Mouse (Mus musculus) spleen, adult 2 months (tissue): Measurements from ENCODE around the gene Stom. TPM values are rescaled to one million over a fixed set of nuclear protein-coding genes. Genes with fewer than 3 reads are reported as not detected.
A peak's percentile ranks its signal among the peaks of the same experiment; 100 is the strongest.

Source experiments
- DNase-seq, 2 experiments: peaks; one replicate each; pipeline versions ENCODE4 v3.0.0 to v3.0.0-alpha.2; 2012 to 2021; ENCODE audit warnings: low spot score in 2 of 2, low read depth in 1 of 2
- H3K27ac ChIP-seq: fragments of 200-500 bp; 2 replicates; pipeline ENCODE4 v1.5.1; 2012; ENCODE audit warnings: low read length, inconsistent platforms; ENCODE audit not compliant: insufficient read depth
- H3K27me3 ChIP-seq: fragments of 200-500 bp; 2 replicates; pipeline ENCODE4 v1.6.1; 2012; ENCODE audit warnings: mild to moderate bottlenecking, moderate library complexity, low read length, inconsistent platforms; ENCODE audit not compliant: control insufficient read depth, insufficient read depth
- H3K36me3 ChIP-seq: fragments of 200-500 bp; 2 replicates; pipeline ENCODE4 v1.6.1; 2012; ENCODE audit warnings: mild to moderate bottlenecking, low read length, inconsistent platforms; ENCODE audit not compliant: control insufficient read depth, insufficient read depth
- H3K4me1 ChIP-seq: fragments of 200-500 bp; 2 replicates; pipeline ENCODE4 v1.6.1; 2011; ENCODE audit warnings: inconsistent platforms; ENCODE audit not compliant: control insufficient read depth, insufficient read depth, insufficient read length
- H3K4me3 ChIP-seq: fragments of 200-500 bp; 2 replicates; pipeline ENCODE4 v1.5.1; 2011; ENCODE audit warnings: mild to moderate bottlenecking, inconsistent platforms; ENCODE audit not compliant: insufficient read depth, insufficient read length; ENCODE audit errors: extremely low read depth
- CTCF ChIP-seq: fragments of 200-500 bp; IDR thresholded peaks from 2 replicates; pipeline ENCODE4 v1.5.1; 2011; ENCODE audit warnings: mild to moderate bottlenecking, inconsistent platforms; ENCODE audit not compliant: insufficient read depth, insufficient read length, insufficient replicate concordance; ENCODE audit errors: extremely low read depth
- POLR2A ChIP-seq: fragments of 200-500 bp; IDR thresholded peaks from 2 replicates; pipeline ENCODE4 v1.6.1; 2011; ENCODE audit warnings: low read depth, low read length, inconsistent platforms
- WGBS: fragments of 180-500 bp; shearing (Covaris S2); methylation state at CpG from one replicate; pipeline ENCODE4 v1.1.7; 2018; 5-methylcytosine and 5-hydroxymethylcytosine counted together
- polyA plus RNA-seq: library from polyadenylated mRNA; depleted of rRNA; stranded (reverse); fragments of >200 nt; gene quantifications from 2 replicates; pipeline ENCODE4 v1.2.3, GENCODE M21; 2012

The Stom gene
- polyA plus RNA-seq, 1 experiment = 41.9 TPM

DNA sequence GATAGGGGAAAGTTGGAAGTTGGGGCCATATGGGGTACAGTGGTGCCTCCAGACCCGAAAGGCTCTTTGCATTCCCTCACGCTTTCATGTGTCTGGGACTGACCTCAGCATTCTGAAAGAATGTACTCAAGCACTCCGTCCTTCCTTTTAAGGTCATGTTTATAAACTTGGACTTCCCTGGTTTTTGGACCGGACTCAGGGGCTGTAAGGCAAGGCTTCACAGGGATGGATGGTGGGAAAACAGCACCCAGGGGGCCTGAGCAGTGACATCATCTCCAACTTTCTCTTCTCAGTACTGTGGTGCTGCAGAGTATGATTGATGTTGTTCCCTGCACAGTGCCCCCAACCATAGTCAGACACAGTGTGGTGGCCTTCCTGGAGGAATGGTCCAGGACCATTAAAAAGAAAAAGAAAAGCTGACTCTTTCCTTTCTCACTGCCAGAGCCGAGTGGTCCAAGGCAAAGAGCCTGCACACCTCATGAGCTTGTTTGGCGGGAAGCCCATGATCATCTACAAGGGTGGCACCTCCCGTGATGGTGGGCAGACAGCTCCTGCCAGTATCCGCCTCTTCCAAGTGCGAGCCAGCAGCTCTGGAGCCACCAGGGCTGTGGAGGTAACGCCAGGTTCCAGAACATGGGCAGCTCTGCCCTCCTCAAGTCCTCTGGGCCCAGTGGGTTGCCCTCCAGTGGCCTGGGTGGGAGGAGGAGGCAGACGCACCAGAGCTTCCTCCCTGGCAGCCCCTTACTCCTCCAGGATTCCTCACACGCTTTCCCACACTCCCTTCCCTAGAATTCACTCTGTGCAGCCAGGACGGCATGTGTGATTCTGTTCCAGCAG is 34.5 kb downstream of the Stom start:
- H3K27me3 ChIP-seq = no peaks in the 10 kb centered on the region
- no peaks in the 10 kb centered on the region for H3K4me1 ChIP-seq
- TF ChIP-seq CTCF = no peak
- TF ChIP-seq POLR2A = no peak
- H3K36me3 ChIP-seq = peaks cover 9% of the 10 kb centered on the region
- peak overlapping the region; percentile 13; the same call in 1 of the 2 replicates for H3K27ac ChIP-seq
- WGBS = 88% methylated on average over 13 of the region's 13 CpGs
- H3K4me3 ChIP-seq = no peak overlapping the region
- DNase-seq = no peak

DNA sequence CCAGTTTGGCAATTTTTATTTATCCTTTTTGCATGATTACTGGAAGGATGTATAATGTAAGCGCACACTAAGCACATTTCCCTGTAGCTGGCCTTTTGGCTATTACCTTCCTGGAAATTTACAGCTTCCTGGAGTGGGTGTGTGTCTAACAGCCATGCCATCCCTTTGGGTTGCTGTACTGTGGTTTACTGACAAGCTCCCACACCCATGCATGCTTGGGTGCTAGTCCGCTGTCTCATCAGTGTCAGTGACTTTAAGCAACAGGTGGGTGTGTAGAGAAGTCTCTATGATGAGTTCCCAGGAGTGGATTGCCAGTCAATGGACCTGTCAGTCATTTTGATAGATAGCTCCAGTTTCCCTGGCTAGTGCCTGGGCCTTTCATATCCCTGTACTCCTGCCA is 37.3 kb downstream of the Stom start:
- WGBS = 67% methylated on average over 2 of the region's 2 CpGs

DNA sequence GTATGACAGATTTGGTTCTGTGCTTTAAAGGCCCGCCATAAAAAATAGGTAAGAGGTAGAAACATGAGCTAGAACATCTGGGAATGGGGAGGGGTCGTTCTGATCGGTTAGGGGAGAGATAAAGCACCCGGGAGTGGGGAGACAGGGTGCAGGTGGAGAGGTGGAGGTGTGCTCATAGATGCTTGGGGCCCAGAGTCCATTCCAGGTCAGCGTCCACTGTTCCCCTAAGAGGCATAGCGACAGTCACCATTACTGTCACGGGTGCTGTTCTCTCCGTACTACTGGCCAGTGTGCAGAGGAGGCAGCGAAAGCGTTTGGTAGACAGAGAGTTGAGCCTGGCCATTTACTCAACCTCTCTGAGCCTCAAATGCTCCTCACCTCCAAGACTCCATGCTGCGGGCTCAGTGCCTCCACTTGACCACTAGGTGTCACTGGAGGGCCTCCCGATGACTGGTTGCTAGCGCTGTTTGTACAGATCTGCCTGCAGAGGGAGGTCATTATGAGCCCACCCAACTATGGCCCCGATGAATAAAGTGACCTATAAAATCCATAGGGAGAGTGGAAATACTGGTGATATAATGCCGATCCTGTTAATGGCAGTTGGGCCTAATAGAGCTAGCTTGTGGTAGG is 39.0 kb downstream of the Stom start:
- Histone ChIP-seq H3K27me3 (no peaks in the 10 kb centered on the region), H3K4me1 (no peaks in the 10 kb centered on the region), H3K36me3 (peaks cover 6% of the 10 kb centered on the region), H3K27ac (no peak overlapping the region), H3K4me3 (no peak overlapping the region)
- DNase-seq = peak; percentile 50 to 77
- WGBS = 31% methylated on average over 15 of the region's 15 CpGs
- TF ChIP-seq POLR2A = no peak
- TF ChIP-seq CTCF = peak; percentile 98; the same call in 1 of the 2 replicates

More for the DNA sequence above, 37.3 kb downstream of the Stom start:
- TF ChIP-seq POLR2A = no peak
- no peak for TF ChIP-seq CTCF
- no peaks in the 10 kb centered on the region for H3K4me1 ChIP-seq
- H3K27ac ChIP-seq = no peak overlapping the region
- H3K36me3 ChIP-seq = peaks cover 11% of the 10 kb centered on the region
- H3K27me3 ChIP-seq = no peaks in the 10 kb centered on the region
- no peak for DNase-seq
- H3K4me3 ChIP-seq = no peak overlapping the region

DNA sequence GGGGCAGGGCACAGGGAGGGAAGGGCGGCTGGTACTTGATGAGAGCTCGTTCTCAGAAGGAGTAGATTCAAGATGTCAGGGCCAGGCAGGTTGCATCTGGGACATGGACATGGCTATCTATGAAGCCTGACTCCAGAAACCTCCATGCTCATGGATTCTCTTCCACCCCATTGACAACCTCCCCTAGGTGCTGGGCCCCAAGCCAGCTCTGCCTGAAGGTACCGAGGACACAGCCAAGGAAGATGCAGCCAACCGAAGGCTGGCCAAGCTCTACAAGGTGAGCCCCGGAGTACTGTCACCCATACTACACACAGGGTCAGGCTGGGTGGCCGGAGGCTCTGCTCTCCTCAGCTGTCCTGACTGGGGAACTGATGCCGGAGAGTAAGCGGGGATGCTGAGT is 43.5 kb downstream of the Stom start:
- 84% methylated on average over 8 of the region's 8 CpGs for WGBS
- peaks cover 7% of the 10 kb centered on the region for H3K36me3 ChIP-seq
- TF ChIP-seq POLR2A = no peak
- TF ChIP-seq CTCF = no peak

DNA sequence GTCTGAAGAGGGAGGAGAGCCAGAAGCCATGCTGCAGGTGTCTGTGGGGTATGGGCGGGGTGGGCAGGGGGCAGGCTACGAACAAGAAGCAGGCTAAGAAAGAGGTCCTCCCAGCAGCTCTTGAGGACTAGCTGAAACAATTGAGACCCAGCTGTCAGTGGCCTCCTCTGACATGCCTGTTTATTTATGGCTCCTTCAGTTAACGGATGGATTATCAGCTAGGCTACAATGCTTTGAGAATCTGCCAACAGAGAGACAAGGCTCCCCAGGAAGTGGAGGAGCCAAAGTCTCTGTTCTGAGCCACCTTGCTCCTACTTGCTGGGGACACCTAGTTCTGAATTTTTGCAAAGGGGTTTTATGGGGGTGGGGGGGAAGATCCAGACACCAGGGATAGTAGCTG is 44.1 kb downstream of the Stom start:
- DNase-seq = no peak
- Histone ChIP-seq H3K4me3 (no peak overlapping the region), H3K36me3 (peaks cover 7% of the 10 kb centered on the region), H3K4me1 (no peaks in the 10 kb centered on the region), H3K27me3 (no peaks in the 10 kb centered on the region), H3K27ac (no peak overlapping the region)
- no peak for TF ChIP-seq POLR2A
- TF ChIP-seq CTCF = no peak
- 84% methylated on average over 3 of the region's 3 CpGs for WGBS

More for the DNA sequence above, 43.5 kb downstream of the Stom start:
- Histone ChIP-seq H3K4me1 (no peaks in the 10 kb centered on the region), H3K27me3 (no peaks in the 10 kb centered on the region), H3K4me3 (no peak overlapping the region), H3K27ac (no peak overlapping the region)
- DNase-seq = no peak

DNA sequence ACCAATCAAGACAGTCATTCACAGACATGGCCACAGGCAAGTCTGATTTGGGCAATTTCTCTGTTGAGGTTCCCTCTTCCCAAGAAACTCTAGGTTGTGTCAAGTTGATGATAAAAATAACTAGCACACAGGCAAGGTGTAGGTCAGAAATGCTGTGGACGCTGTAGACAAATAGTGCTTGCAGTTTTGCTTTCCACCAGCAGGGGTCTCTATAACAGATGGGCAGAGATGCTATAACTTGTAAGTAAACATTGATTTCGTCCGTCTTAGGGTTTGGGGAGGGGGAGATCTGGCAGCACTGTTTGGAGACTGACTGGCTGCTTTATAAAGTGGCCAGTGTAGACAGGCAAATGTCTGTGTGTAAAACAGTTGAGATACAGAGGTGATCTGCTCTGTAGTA is 44.9 kb downstream of the Stom start:
- WGBS = 35% methylated on average over 3 of the region's 3 CpGs
- H3K27ac ChIP-seq = no peak overlapping the region
- DNase-seq = peak; percentile 12 to 52
- H3K4me3 ChIP-seq = no peak overlapping the region
- H3K36me3 ChIP-seq = peaks cover 7% of the 10 kb centered on the region
- no peaks in the 10 kb centered on the region for H3K4me1 ChIP-seq
- no peaks in the 10 kb centered on the region for H3K27me3 ChIP-seq
- TF ChIP-seq POLR2A (no peak), CTCF (peak; percentile 16; the same call in 1 of the 2 replicates)

DNA sequence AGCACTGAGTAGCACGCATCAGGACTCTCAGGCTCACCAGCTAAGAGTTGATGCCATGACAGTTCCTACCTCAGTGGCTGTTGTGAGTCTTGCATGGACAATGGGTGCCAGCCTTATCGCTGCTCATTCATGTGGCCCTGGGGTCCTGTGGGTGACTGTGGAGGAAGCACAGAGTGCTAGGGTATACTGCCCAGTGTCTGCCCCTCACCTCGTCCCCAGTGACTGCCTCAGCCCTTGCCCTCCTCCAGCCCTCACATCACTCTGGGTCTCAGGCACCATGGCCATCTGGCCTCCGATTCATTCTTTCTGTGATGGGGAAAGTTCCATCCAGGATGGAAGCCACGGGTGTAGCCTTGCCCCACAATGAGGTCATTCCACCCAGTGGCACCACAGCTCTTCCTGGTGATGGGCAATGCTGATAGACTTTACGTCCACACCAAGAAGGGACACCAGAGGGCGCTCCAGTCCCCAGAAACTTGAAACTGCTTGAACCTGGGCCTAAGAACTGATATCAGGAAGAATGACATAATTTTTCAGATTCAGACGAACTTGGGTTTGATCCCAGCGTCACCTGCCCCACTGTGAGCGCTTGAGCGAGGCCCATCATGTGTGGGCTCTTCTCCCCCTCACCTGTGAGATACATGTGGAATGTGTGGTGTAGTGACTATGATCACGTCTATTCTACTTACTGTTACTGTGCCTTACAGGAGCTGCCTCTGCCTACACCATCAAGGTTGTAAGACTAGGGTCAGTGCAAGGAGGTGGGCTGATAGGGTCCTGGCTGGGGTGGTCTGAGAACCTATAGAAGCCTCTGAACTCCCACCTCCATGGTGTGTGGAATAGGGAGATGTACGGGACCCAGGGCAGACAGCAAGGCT is 47.8 kb downstream of the Stom start:
- WGBS = 44% methylated on average over 13 of the region's 13 CpGs
- H3K4me3 ChIP-seq = no peak overlapping the region
- peak; percentile 67; the same call in 1 of the 2 replicates for TF ChIP-seq CTCF
- TF ChIP-seq POLR2A = no peak
- DNase-seq = peak; percentile 49 to 73
- H3K27ac ChIP-seq = no peak overlapping the region
- H3K27me3 ChIP-seq = no peaks in the 10 kb centered on the region
- no peaks in the 10 kb centered on the region for H3K4me1 ChIP-seq
- H3K36me3 ChIP-seq = peaks cover 6% of the 10 kb centered on the region
